In the genomic region with DNA sequence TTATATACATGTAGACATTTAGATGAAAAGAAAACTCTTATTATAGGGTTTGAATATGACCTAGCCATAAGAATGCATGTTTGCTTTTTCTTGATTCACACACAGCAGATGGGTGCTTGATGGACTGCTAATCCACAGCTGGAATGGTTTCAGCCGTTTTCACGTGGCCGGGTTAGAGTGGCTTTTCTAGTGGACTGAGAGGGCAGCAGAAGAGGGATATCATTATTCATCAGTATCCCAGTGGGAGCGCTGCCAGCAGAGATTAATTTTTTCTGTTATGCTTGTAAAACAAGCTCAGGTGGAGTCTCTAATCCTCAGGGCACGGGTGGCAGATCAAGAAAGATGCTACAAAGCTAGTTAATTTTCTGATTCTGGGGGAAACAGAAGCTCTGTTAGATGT, we compare ENCODE assay signal across 16 mouse cellular contexts.
DNase-seq lines count a peak whose midpoint lies in the region; ATAC-seq and TF ChIP-seq lines count a peak whose summit lies in the region.
"Had no signal": no experiment of that assay in that cellular context is flagged by ENCODE, and none has a peak within 500 bp of the region (broad histone marks: within the 10 kb centered on the region; RNA-seq: fewer than 3 reads in every experiment).

No protein-coding gene starts in this region.

- ATAC-seq in hindbrain, embryonic 11.5 days (ENCODE audit: low FRiP score) = peak; percentile 79; the same call in 1 of the 2 replicates
- no peak for ATAC-seq in hindbrain, embryonic 14.5 days (ENCODE audit: low FRiP score)
- ATAC-seq in intestine, embryonic 16.5 days = no peak
- ATAC-seq: intestine, embryonic 15.5 days had no signal

- no peak overlapping the region for H3K27ac ChIP-seq in hindbrain, embryonic 11.5 days (ENCODE audit: low read depth, low read length)
- H3K27ac ChIP-seq in hindbrain, embryonic 14.5 days = no peak overlapping the region
- no peak overlapping the region for H3K27ac ChIP-seq in layer of hippocampus, adult 2 months
- H3K27ac ChIP-seq in intestine, embryonic 16.5 days (ENCODE audit: low read length) = no peak overlapping the region
- H3K27ac ChIP-seq: intestine, embryonic 15.5 days; kidney, postnatal 0 days; limb, embryonic 15.5 days had no signal

- TF ChIP-seq CTCF in layer of hippocampus, adult 2 months (conservative IDR thresholded peaks at IDR 0.05) = no peak

- no peaks in the 10 kb centered on the region for H3K9me3 ChIP-seq in hindbrain, embryonic 11.5 days (ENCODE audit: control insufficient read depth, low read length)
- H3K9me3 ChIP-seq in hindbrain, embryonic 14.5 days (ENCODE audit: control insufficient read depth, low read length) = no peaks in the 10 kb centered on the region
- no peaks in the 10 kb centered on the region for H3K9me3 ChIP-seq in intestine, embryonic 16.5 days (ENCODE audit: control insufficient read depth, low read length)
- H3K9me3 ChIP-seq: intestine, embryonic 15.5 days; limb, embryonic 15.5 days had no signal

- H3K4me1 ChIP-seq in hindbrain, embryonic 11.5 days (replicated peaks; ENCODE audit: control insufficient read depth, insufficient read depth, low read length) = no peaks in the 10 kb centered on the region
- no peaks in the 10 kb centered on the region for H3K4me1 ChIP-seq in hindbrain, embryonic 14.5 days (replicated peaks; ENCODE audit: control insufficient read depth, insufficient read depth, low read length)
- H3K4me1 ChIP-seq in intestine, embryonic 16.5 days (ENCODE audit: control insufficient read depth, insufficient read depth, low read length) = no peaks in the 10 kb centered on the region
- H3K4me1 ChIP-seq: intestine, embryonic 15.5 days; limb, embryonic 15.5 days had no signal

- H3K36me3 ChIP-seq in hindbrain, embryonic 11.5 days (ENCODE audit: control insufficient read depth, insufficient read depth, low read length) = no peaks in the 10 kb centered on the region
- H3K36me3 ChIP-seq in hindbrain, embryonic 14.5 days (replicated peaks; ENCODE audit: control insufficient read depth, insufficient read depth) = no peaks in the 10 kb centered on the region
- no peaks in the 10 kb centered on the region for H3K36me3 ChIP-seq in intestine, embryonic 16.5 days (ENCODE audit: control insufficient read depth, insufficient read depth, low read length)
- H3K36me3 ChIP-seq: intestine, embryonic 15.5 days; limb, embryonic 15.5 days had no signal

- no peaks in the 10 kb centered on the region for H3K27me3 ChIP-seq in hindbrain, embryonic 11.5 days (ENCODE audit: control insufficient read depth, insufficient read depth, low read length)
- no peaks in the 10 kb centered on the region for H3K27me3 ChIP-seq in hindbrain, embryonic 14.5 days (ENCODE audit: control insufficient read depth, insufficient read depth, low read length)
- no peaks in the 10 kb centered on the region for H3K27me3 ChIP-seq in intestine, embryonic 16.5 days (replicated peaks; ENCODE audit: control insufficient read depth, insufficient read depth, low read length)
- H3K27me3 ChIP-seq: CH12.LX; intestine, embryonic 15.5 days; limb, embryonic 15.5 days had no signal

- no peak overlapping the region for H3K4me2 ChIP-seq in hindbrain, embryonic 11.5 days (replicated peaks; ENCODE audit: low read depth, low read length)
- no peak overlapping the region for H3K4me2 ChIP-seq in hindbrain, embryonic 14.5 days (replicated peaks)
- H3K4me2 ChIP-seq in intestine, embryonic 16.5 days (ENCODE audit: low read depth, low read length) = no peak overlapping the region
- H3K4me2 ChIP-seq: heart, embryonic 11.5 days; intestine, embryonic 15.5 days; limb, embryonic 15.5 days had no signal

- no peak overlapping the region for H3K9ac ChIP-seq in hindbrain, embryonic 11.5 days (ENCODE audit: low read depth, low read length)
- H3K9ac ChIP-seq in hindbrain, embryonic 14.5 days = no peak overlapping the region
- no peak overlapping the region for H3K9ac ChIP-seq in intestine, embryonic 16.5 days (ENCODE audit: low read depth, low read length)
- H3K9ac ChIP-seq: intestine, embryonic 15.5 days; limb, embryonic 15.5 days had no signal

- WGBS in hindbrain, embryonic 11.5 days = 55% methylated on average over 5 of the region's 5 CpGs
- WGBS in hindbrain, embryonic 14.5 days = 31% methylated on average over 5 of the region's 5 CpGs
- WGBS in intestine, embryonic 16.5 days = 68% methylated on average over 5 of the region's 5 CpGs

- H3K4me3 ChIP-seq in hindbrain, embryonic 11.5 days (ENCODE audit: low read depth, low read length) = no peak overlapping the region
- no peak overlapping the region for H3K4me3 ChIP-seq in hindbrain, embryonic 14.5 days (replicated peaks; ENCODE audit: low read length)
- H3K4me3 ChIP-seq in layer of hippocampus, adult 2 months = no peak overlapping the region
- H3K4me3 ChIP-seq in intestine, embryonic 16.5 days (ENCODE audit: low read length) = no peak overlapping the region
- H3K4me3 ChIP-seq: intestine, embryonic 15.5 days; limb, embryonic 15.5 days had no signal

- DNase-seq in hindbrain, embryonic 11.5 days (ENCODE audit: low spot score) = peak; percentile 33
- no peak for DNase-seq in hindbrain, embryonic 14.5 days (ENCODE audit: low spot score)
- peak; percentile 4 for DNase-seq in urinary bladder, postnatal 14 days (ENCODE audit: low spot score)
- no peak for DNase-seq in urinary bladder, adult 2 months (ENCODE audit: low spot score)
- DNase-seq in mesoderm, embryonic 11.5 days (ENCODE audit: low read depth, low spot score) = peak; percentile 31
- no peak for DNase-seq in layer of hippocampus, adult 2 months (ENCODE audit: low spot score in 2 of 2)
- DNase-seq: adrenal gland, postnatal 14 days; lung, adult 2 months; lung, postnatal 4 days; thymus, adult 18-20 months had no signal

Comparison
In these comparisons a context has a peak if more than half of its experiments do, and no peak if none do; other contexts are left out.
1. DNase-seq: peak in hindbrain, embryonic 11.5 days (single experiment), urinary bladder, postnatal 14 days (single experiment) and mesoderm, embryonic 11.5 days (single experiment); none in hindbrain, embryonic 14.5 days (single experiment), urinary bladder, adult 2 months (single experiment) and layer of hippocampus, adult 2 months (0 of 2).